Mouse (Mus musculus) embryonic facial prominence, embryonic 14.5 days (tissue): ENCODE measurements at regions not wholly inside any gene's neighbourhood (a gene's known extent, or its start where the extent isn't known, plus 50 kb on each side); places are given as distances from the start of the nearest gene placed in this dataset.
"Not testable (repeated sequence)": the region's sequence is repeated elsewhere in the genome, so short reads cannot be mapped to it uniquely, and the experiment has no call there.

ENCODE experiments used
- ATAC-seq: fragments of 200-750 bp; cut with Nextera tagmentation; 2 replicates; pipeline ENCODE4 v1.8.0; 2017; ENCODE audit warnings: low read depth, moderate number of reproducible peaks, moderate TSS enrichment
- DNase-seq: peaks from one replicate; pipeline ENCODE4 v3.0.0-alpha.2; 2015; ENCODE audit warnings: low spot score
- H3K27ac ChIP-seq: fragments of 300-500 bp; sonication (generic); replicated peaks from 2 replicates; pipeline ENCODE4 v1.5.1; 2014; ENCODE audit warnings: low read depth, mild to moderate bottlenecking, low read length, moderate library complexity
- H3K27me3 ChIP-seq: fragments of 300-500 bp; sonication (generic); replicated peaks from 2 replicates; pipeline ENCODE4 v1.6.1; 2014; ENCODE audit warnings: low read length; ENCODE audit not compliant: control insufficient read depth, insufficient read depth
- H3K36me3 ChIP-seq: fragments of 300-500 bp; sonication (generic); 2 replicates; pipeline ENCODE4 v1.6.1; 2014; ENCODE audit warnings: low read length, mixed read lengths; ENCODE audit not compliant: control insufficient read depth, insufficient read depth
- H3K4me1 ChIP-seq: fragments of 300-500 bp; sonication (generic); 2 replicates; pipeline ENCODE4 v1.6.1; 2014; ENCODE audit warnings: antibody characterized with exemption, low read length; ENCODE audit not compliant: control insufficient read depth, insufficient read depth
- H3K4me2 ChIP-seq: fragments of 300-500 bp; sonication (generic); 2 replicates; pipeline ENCODE4 v1.6.1; 2014; ENCODE audit warnings: low read depth, mild to moderate bottlenecking, low read length, moderate library complexity, mixed read lengths
- H3K4me3 ChIP-seq: fragments of 300-500 bp; sonication (generic); 2 replicates; pipeline ENCODE4 v1.5.1; 2014; ENCODE audit warnings: low read depth, mild to moderate bottlenecking, low read length
- H3K9ac ChIP-seq: fragments of 300-500 bp; sonication (generic); 2 replicates; pipeline ENCODE4 v1.6.1; 2014; ENCODE audit warnings: low read depth, mild to moderate bottlenecking, low read length, moderate library complexity, mixed read lengths
- H3K9me3 ChIP-seq: fragments of 300-500 bp; sonication (generic); 2 replicates; pipeline ENCODE4 v1.6.1; 2016; ENCODE audit warnings: low read length; ENCODE audit not compliant: control insufficient read depth
- WGBS: fragments of 180-500 bp; shearing (Covaris S2); extraction: QIAGEN DNeasy Blood & Tissue Kit; methylation state at CpG from one replicate; pipeline ENCODE4 v1.1.7; 2014; 5-methylcytosine and 5-hydroxymethylcytosine counted together

DNA sequence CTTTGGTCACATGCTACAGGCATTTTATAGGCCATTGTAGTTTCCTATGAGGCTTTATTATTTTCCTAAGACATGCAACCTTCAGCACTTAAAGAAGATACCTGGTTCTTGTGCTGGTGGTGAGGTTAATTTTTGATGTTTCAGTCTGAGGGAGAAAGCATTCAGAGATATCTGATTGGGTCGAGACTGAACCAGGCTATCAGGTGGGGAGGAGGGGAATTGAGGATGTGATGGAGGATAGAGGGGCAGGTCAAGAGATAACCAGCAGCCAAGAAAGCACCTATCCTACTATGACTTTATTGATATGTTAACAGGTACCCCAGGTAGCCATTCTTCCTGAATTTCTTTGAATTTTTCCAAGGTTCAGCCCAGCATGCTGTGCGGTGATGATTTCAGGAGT, 74.1 kb upstream of the Zfp988 start:
- H3K4me3 ChIP-seq, ATAC-seq, H3K4me1 ChIP-seq, H3K36me3 ChIP-seq, H3K9ac ChIP-seq, H3K27ac ChIP-seq, H3K4me2 ChIP-seq, DNase-seq, H3K27me3 ChIP-seq: not testable (repeated sequence)
- 81% methylated on average over 2 of the region's 2 CpGs for WGBS
- H3K9me3 ChIP-seq: peaks cover 42% of the 10 kb centered on the region

- not testable (repeated sequence) for H3K4me1 ChIP-seq, H3K9ac ChIP-seq, H3K4me2 ChIP-seq, H3K27ac ChIP-seq, H3K36me3 ChIP-seq, H3K4me3 ChIP-seq, ATAC-seq, H3K27me3 ChIP-seq, DNase-seq
- H3K9me3 ChIP-seq: peaks cover 45% of the 10 kb centered on the region
- WGBS: 81% methylated on average over 3 of the region's 3 CpGs
Observed at GRCm38 (mm10) chr4:147231787-147232186, 73.7 kb upstream of the Zfp988 start.

- H3K27me3 ChIP-seq, H3K36me3 ChIP-seq, H3K4me3 ChIP-seq, H3K9ac ChIP-seq, H3K4me1 ChIP-seq, ATAC-seq, H3K4me2 ChIP-seq, DNase-seq, H3K27ac ChIP-seq: not testable (repeated sequence)
- WGBS: 87% methylated on average over 1 of the region's 1 CpGs
- peaks cover 45% of the 10 kb centered on the region for H3K9me3 ChIP-seq
Observed at GRCm38 (mm10) chr4:147232279-147232678, 73.2 kb upstream of the Zfp988 start.

DNA sequence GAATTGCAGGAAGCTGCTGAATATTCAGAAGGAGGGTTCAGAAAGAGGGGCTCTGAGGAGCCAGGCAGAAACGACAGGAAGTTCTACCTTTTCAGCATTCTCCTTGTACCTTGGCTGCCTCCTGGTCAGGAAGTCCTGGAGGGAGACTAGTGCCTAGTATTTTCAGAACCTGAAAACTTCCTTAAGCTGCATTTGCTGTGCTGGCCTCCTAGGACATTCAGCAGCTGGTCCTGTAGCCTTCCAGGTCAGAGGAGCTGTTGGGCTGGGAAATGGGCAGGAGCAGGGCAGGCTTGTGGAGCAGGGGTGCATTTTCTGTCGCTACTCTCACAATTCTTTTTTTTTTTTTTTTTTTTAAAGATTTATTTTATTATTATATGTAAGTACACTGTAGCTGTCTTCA, 71.2 kb upstream of the Zfp988 start:
- not testable (repeated sequence) for H3K4me3 ChIP-seq, H3K27ac ChIP-seq, H3K27me3 ChIP-seq, H3K36me3 ChIP-seq, H3K4me1 ChIP-seq, H3K9ac ChIP-seq, H3K4me2 ChIP-seq, ATAC-seq, DNase-seq
- WGBS: 43% methylated on average over 2 of the region's 2 CpGs
- H3K9me3 ChIP-seq: peaks cover 48% of the 10 kb centered on the region

GRCm38 (mm10) chr4:147235441-147235840, 70.0 kb upstream of the Zfp988 start:
- peaks cover 51% of the 10 kb centered on the region for H3K9me3 ChIP-seq
- H3K4me3 ChIP-seq, H3K9ac ChIP-seq, DNase-seq, H3K36me3 ChIP-seq, H3K27me3 ChIP-seq, H3K27ac ChIP-seq, ATAC-seq, H3K4me2 ChIP-seq, H3K4me1 ChIP-seq: not testable (repeated sequence)
- WGBS: 63% methylated on average over 2 of the region's 2 CpGs

GRCm38 (mm10) chr4:147241315-147242182, 63.9 kb upstream of the Zfp988 start:
- not testable (repeated sequence) for H3K9ac ChIP-seq, DNase-seq, H3K27ac ChIP-seq, ATAC-seq, H3K36me3 ChIP-seq, H3K4me2 ChIP-seq, H3K27me3 ChIP-seq, H3K4me3 ChIP-seq, H3K4me1 ChIP-seq
- WGBS: 72% methylated on average over 4 of the region's 4 CpGs
- peaks cover 33% of the 10 kb centered on the region for H3K9me3 ChIP-seq

GRCm38 (mm10) chr4:147242183-147242477, 63.3 kb upstream of the Zfp988 start:
- no peak for DNase-seq
- no peaks in the 10 kb centered on the region for H3K4me1 ChIP-seq
- H3K9ac ChIP-seq: no peak overlapping the region
- H3K9me3 ChIP-seq: peaks cover 32% of the 10 kb centered on the region
- no peaks in the 10 kb centered on the region for H3K27me3 ChIP-seq
- no peak overlapping the region for H3K4me3 ChIP-seq
- no peaks in the 10 kb centered on the region for H3K36me3 ChIP-seq
- no peak overlapping the region for H3K4me2 ChIP-seq
- 84% methylated on average over 2 of the region's 2 CpGs for WGBS
- ATAC-seq: no peak
- no peak overlapping the region for H3K27ac ChIP-seq

DNA sequence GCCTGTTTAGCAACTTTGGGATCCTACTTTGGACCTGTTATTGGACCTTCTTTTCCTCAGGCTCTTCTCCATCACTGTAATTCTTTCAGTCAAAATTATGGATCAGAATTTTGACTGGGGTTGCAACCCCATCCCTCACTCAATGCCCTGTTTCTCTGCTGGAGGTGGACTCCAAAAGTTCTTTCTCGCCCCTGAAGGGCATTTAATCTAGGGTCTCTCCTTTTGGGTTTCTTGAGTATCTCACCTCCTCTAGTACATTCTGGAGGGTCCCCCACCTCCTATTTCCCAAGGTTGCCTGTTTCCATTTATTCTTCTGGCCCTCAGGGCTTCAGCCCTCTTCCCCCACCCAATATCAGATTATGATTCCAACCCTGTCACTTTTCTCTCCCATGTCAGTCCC, 56.9 kb upstream of the Zfp988 start:
- not testable (repeated sequence) for H3K27me3 ChIP-seq, H3K4me1 ChIP-seq, H3K27ac ChIP-seq, H3K36me3 ChIP-seq, H3K4me3 ChIP-seq, H3K4me2 ChIP-seq, H3K9ac ChIP-seq, ATAC-seq, DNase-seq
- 84% methylated on average over 1 of the region's 1 CpGs for WGBS
- peaks cover 20% of the 10 kb centered on the region for H3K9me3 ChIP-seq
